Mouse (Mus musculus) urinary bladder, postnatal 10 days (tissue): ENCODE measurements around the gene Slc6a20b.

ENCODE experiments used
- DNase-seq: peaks from one replicate; pipeline ENCODE4 v3.0.0; 2022; ENCODE audit warnings: low spot score

The Slc6a20b gene

GRCm38 (mm10) chr9:123589240-123589910, 43.0 kb downstream of the Slc6a20b start:
- DNase-seq, result no peak

GRCm38 (mm10) chr9:123577360-123578192, 54.8 kb downstream of the Slc6a20b start:
- DNase-seq, result no peak

GRCm38 (mm10) chr9:123554599-123554998, 77.8 kb downstream of the Slc6a20b start:
- DNase-seq, result no peak
